Mouse (Mus musculus): ENCODE measurements at regions not wholly inside any gene's neighbourhood (a gene's known extent, or its start where the extent isn't known, plus 50 kb on each side); places are given as distances from the start of the nearest gene placed in this dataset.
A peak's percentile ranks its signal among the peaks of the same experiment; 100 is the strongest.

DNA sequence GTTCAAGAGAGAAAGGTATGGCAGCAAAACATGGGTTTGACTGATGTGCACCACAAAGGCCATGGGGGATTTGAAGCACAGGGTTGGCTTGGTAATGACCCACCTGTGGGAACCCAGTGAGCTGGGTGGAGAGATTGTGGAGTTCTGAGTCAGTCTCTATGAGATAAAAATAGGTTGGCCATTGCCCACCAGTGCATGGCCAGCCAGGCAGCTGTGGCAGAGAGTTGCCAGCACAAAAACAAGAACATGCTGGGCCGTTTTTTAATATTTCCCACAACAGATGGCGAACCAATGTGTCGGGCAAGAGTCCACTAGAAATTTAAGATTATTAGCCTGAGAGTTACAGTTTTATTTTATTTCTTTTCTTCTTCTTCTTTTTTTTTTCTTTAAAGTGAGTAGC, 205.6 kb upstream of the Arhgap24 start:
- no peak for ATAC-seq (replicated peaks; ENCODE audit: poor library complexity, severe bottlenecking)

GRCm38 (mm10) chr5:102287131-102287530, 194.1 kb upstream of the Arhgap24 start:
- ATAC-seq (replicated peaks; ENCODE audit: poor library complexity, severe bottlenecking), result no peak

GRCm38 (mm10) chr5:102290866-102291265, 190.3 kb upstream of the Arhgap24 start:
- ATAC-seq (replicated peaks; ENCODE audit: poor library complexity, severe bottlenecking), result no peak

DNA sequence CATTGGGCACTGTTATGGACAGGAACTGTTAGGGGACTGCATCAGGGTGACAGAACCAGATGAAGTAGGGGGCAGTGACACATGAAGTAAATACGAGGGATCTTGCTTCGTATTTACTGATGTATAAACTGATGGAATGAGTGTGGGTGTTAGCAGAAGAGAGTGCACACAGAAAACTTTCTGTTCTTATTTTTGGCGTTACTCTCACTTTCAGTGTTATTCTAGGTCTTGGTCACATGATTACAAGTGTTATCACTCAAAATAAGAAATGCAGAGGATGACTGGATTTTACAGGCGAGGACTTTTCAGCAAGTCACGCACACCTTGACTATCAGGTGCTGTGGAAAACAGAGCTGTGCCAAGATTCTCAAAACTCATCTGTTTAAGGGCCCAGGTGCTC, 185.6 kb upstream of the Arhgap24 start:
- ATAC-seq (replicated peaks; ENCODE audit: poor library complexity, severe bottlenecking), result no peak

GRCm38 (mm10) chr5:102306309-102306708, 174.9 kb upstream of the Arhgap24 start:
- no peak for ATAC-seq (replicated peaks; ENCODE audit: poor library complexity, severe bottlenecking)

GRCm38 (mm10) chr5:102306718-102307117, 174.5 kb upstream of the Arhgap24 start:
- no peak for ATAC-seq (replicated peaks; ENCODE audit: poor library complexity, severe bottlenecking)

GRCm38 (mm10) chr5:102311570-102311969, 169.6 kb upstream of the Arhgap24 start:
- no peak for ATAC-seq (replicated peaks; ENCODE audit: poor library complexity, severe bottlenecking)

- ATAC-seq (replicated peaks; ENCODE audit: poor library complexity, severe bottlenecking), result no peak
These were observed 152.9 kb upstream of the Arhgap24 start for GRCm38 (mm10) chr5:102328197-102328784.

- no peak for ATAC-seq (replicated peaks; ENCODE audit: poor library complexity, severe bottlenecking)
These were observed 147.3 kb upstream of the Arhgap24 start for GRCm38 (mm10) chr5:102333894-102334293.

DNA sequence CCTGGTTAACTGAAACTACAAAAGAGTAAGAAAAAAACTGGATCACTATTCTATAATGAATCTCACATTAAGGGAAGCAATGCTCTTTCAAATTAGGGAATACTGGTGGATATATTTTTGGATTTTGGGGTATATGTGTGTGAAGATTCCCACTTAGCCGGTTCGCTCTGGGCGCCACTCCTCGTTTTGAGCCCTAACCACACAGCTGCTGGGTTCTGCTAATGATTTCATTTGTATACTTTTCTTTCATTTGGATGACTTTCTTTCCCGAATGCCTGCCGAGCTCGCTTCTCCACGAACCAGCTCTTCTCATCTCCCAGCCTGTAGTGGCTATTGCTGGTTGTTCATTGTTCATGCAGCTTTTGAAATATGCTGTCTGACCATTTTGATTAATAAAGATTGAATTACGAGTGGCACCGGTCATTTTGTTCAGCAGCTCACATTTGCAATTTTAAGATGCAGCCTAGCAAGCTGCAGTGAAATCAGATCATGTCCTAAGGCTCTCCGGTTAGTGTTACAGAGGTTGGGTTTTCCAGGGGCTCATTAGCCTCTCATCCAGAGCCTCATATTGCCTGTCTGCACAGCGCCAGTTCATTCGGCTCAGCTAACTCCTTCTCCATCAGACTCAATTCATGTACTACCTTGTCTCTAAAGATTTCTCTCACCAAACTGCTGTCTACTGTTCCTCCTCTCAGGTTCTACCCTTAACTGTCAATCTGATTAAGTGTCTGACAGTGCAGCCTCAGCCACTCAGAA, 146.6 kb upstream of the Arhgap24 start:
- ATAC-seq (replicated peaks; ENCODE audit: poor library complexity, severe bottlenecking), result no peak

- ATAC-seq (replicated peaks; ENCODE audit: poor library complexity, severe bottlenecking), result no peak
These were observed 114.7 kb upstream of the Arhgap24 start for GRCm38 (mm10) chr5:102366481-102366880.

DNA sequence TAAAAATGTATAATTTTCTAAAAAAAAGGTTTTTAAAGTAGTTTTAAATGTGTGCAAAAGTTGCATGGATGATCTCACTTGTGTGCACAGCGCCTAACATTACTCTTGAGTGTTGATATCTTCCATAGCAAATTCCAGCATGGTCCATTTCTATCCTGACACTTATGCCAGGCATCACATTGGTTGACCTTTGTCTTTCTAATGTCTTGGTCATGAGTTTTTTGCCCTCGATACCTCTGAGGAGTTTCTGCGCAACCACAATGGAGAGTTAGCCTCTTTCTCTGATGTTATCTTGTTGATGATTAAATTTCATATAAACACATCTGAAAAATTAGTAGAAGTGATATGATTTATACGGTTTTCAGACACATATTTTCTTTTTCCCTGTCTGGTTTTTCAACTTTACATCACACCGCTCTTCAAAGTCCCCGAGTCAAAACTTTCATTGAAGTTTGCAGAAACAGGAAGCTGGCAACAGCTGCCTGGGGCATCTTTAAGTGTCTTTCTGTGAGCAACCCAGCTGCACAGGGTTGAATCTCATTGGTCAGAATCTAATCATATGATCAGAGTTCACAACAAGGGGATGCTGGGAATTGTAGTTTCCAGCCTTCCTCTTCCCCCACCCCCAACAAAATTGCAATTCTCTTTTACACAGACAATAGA, 107.8 kb upstream of the Arhgap24 start:
- no peak; the same call in 1 of the 2 replicates for ATAC-seq (replicated peaks; ENCODE audit: poor library complexity, severe bottlenecking)

DNA sequence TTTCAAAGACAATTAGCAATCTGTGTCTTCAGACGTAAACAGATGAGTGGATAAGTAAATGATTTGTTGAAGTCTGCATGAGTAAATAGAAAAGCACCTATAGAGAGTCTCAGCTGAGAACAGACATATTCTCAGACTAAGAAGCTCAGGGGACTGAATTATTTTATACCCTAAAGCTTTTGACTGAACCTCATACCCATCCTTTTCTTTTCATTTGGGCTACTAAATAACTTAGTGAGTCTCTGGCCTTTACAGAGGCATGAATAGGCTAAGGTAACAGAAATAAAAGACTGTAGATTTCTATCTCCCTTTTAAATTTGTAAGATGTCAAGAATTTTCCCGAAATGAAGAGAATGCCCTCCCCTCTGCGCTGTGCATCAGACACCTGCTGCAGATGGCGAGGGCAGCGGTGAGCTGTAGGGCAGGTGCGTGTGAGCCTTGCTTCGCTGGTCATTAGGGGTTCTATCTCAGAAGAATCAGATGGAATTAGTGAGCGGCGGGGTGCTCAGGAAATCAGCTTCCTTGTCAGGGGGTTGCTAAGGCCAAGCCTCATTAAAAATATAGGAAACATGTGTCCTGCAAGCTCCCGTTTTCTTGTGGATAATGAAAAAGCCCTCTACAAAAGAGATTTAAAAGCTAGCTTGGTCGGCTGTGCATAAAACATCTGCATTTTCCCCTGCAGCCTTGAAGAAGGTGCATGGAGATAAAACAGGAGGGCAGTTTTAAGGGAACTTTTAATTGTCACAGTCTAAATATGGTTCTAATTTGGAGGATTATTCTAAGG, 107.0 kb upstream of the Arhgap24 start:
- no peak for ATAC-seq (replicated peaks; ENCODE audit: poor library complexity, severe bottlenecking)

GRCm38 (mm10) chr5:102375339-102375738, 105.9 kb upstream of the Arhgap24 start:
- ATAC-seq (replicated peaks; ENCODE audit: poor library complexity, severe bottlenecking), result no peak

- no peak for ATAC-seq (replicated peaks; ENCODE audit: poor library complexity, severe bottlenecking)
These were observed 87.2 kb upstream of the Arhgap24 start for GRCm38 (mm10) chr5:102393941-102394340.

- ATAC-seq (replicated peaks; ENCODE audit: poor library complexity, severe bottlenecking), result no peak
These were observed 85.5 kb upstream of the Arhgap24 start for GRCm38 (mm10) chr5:102395608-102396146.

GRCm38 (mm10) chr5:102399006-102399405, 82.2 kb upstream of the Arhgap24 start:
- ATAC-seq (replicated peaks; ENCODE audit: poor library complexity, severe bottlenecking), result no peak

- ATAC-seq (replicated peaks; ENCODE audit: poor library complexity, severe bottlenecking), result no peak
These were observed 63.5 kb upstream of the Arhgap24 start for GRCm38 (mm10) chr5:102417642-102418041.

GRCm38 (mm10) chr5:102419089-102419488, 62.1 kb upstream of the Arhgap24 start:
- ATAC-seq (replicated peaks; ENCODE audit: poor library complexity, severe bottlenecking), result peak; percentile 96

GRCm38 (mm10) chr5:102424636-102425242, 56.5 kb upstream of the Arhgap24 start:
- peak; percentile 80 for ATAC-seq (replicated peaks; ENCODE audit: poor library complexity, severe bottlenecking)

Data from granulocyte monocyte progenitor cell, adult 5-6 weeks (primary cell).